Comparison of ENCODE assay signal across 8 mouse cellular contexts in genomic region chr11:46127621-46128547, GRCm38 (mm10). TPM values are rescaled to one million over a fixed set of nuclear protein-coding genes. Genes with fewer than 3 reads are reported as not detected.
DNase-seq lines count a peak whose midpoint lies in the region; ATAC-seq and TF ChIP-seq lines count a peak whose summit lies in the region.

No protein-coding gene starts in this region.

- TF ChIP-seq CTCF in intestine, postnatal 0 days (IDR thresholded peaks at IDR 0.05; ENCODE audit: low read depth): no peak

- intact Hi-C loops in left cerebral cortex, postnatal 4 days (cut with DNase I): no loop called here

- no peak overlapping the region for H3K9ac ChIP-seq in intestine, postnatal 0 days (ENCODE audit: low read depth, low read length)

- no peak overlapping the region for H3K4me3 ChIP-seq in intestine, postnatal 0 days (ENCODE audit: low read depth, low read length)

- no peak overlapping the region for H3K4me2 ChIP-seq in intestine, postnatal 0 days (replicated peaks; ENCODE audit: low read depth)

- no peaks in the 10 kb centered on the region for H3K4me1 ChIP-seq in intestine, postnatal 0 days (replicated peaks; ENCODE audit: control insufficient read depth, insufficient read depth, low read length)

- 72% methylated on average over 15 of the region's 15 CpGs for WGBS in intestine, postnatal 0 days

- H3K27me3 ChIP-seq in intestine, postnatal 0 days (replicated peaks; ENCODE audit: control insufficient read depth, insufficient read depth, low read length): no peaks in the 10 kb centered on the region

- peak; percentile 38; the same call in 1 of the 2 replicates for ATAC-seq in intestine, postnatal 0 days

- H3K36me3 ChIP-seq in intestine, postnatal 0 days (ENCODE audit: control insufficient read depth, insufficient read depth): peaks cover 16% of the 10 kb centered on the region; the same call in 1 of the 2 replicates

- no peak overlapping the region for H3K27ac ChIP-seq in intestine, postnatal 0 days (ENCODE audit: low read depth, low read length)

- DNase-seq in B cell, adult 2 months: peak; percentile 70 to 74
- peak; percentile 77 for DNase-seq in gastrocnemius, adult 18-20 months (ENCODE audit: low spot score)
- DNase-seq in lung, postnatal 36 days: peak; percentile 27
- DNase-seq in urinary bladder, postnatal 25 days (ENCODE audit: low spot score): peak; percentile 30
- no peak for DNase-seq in left cerebral cortex, postnatal 4 days
- DNase-seq in thymus, postnatal 36 days: no peak
- no peak for DNase-seq in right cerebral cortex, postnatal 36 days (ENCODE audit: low spot score in 2 of 2)

- H3K9me3 ChIP-seq in intestine, postnatal 0 days (ENCODE audit: control insufficient read depth): no peaks in the 10 kb centered on the region

RNA-seq across cellular contexts. Expression of gene Nipal4, which starts 38.4 kb away (rescaled TPM):
- not detected for total RNA-seq in gastrocnemius, adult 18-20 months (2021)
- 2.1 and 2.9 TPM in 2 replicates for polyA plus RNA-seq in intestine, postnatal 0 days (2015; fragmentation: Nextera tagmentation; extraction: Ambion mirVana)
- total RNA-seq in left cerebral cortex, postnatal 4 days (2021): under 1 TPM; 0.10 to 0.22 TPM

Comparison
In these comparisons a context has a peak if more than half of its experiments do, and no peak if none do; other contexts are left out.
1. DNase-seq: peak in B cell, adult 2 months (2 of 2), gastrocnemius, adult 18-20 months (single experiment), lung, postnatal 36 days (single experiment) and urinary bladder, postnatal 25 days (single experiment); none in left cerebral cortex, postnatal 4 days (single experiment), thymus, postnatal 36 days (0 of 2) and right cerebral cortex, postnatal 36 days (0 of 2).